Mouse (Mus musculus) heart, postnatal 0 days (tissue): ENCODE measurements around the gene Marcks.

Experiments used
- CTCF ChIP-seq: IDR thresholded peaks from 2 replicates; pipeline ENCODE4 v1.5.1; 2016; ENCODE audit warnings: antibody characterized with exemption, control low read depth, low read depth
- EP300 ChIP-seq: IDR thresholded peaks from 2 replicates; pipeline ENCODE4 v1.6.1; 2016; ENCODE audit warnings: antibody characterized with exemption, low read depth

- TF ChIP-seq EP300 (no peak), CTCF (no peak)
These were observed 48.3 kb downstream of the Marcks start for GRCm38 (mm10) chr10:37090411-37090810.
